ENCODE assay signal across 18 mouse cellular contexts in genomic region chr17:79995091-79995691, GRCm38 (mm10).
DNase-seq lines count a peak whose midpoint lies in the region; ATAC-seq and TF ChIP-seq lines count a peak whose summit lies in the region.
"Had no signal": no experiment of that assay in that cellular context is flagged by ENCODE, and none has a peak within 500 bp of the region (broad histone marks: within the 10 kb centered on the region; RNA-seq: fewer than 3 reads in every experiment).

No protein-coding gene starts in this region.

- no peak for TF ChIP-seq CTCF in stomach, postnatal 0 days (IDR thresholded peaks at IDR 0.05; ENCODE audit: low read depth)

- H3K9ac ChIP-seq in stomach, postnatal 0 days (ENCODE audit: low read length): no peak overlapping the region
- H3K9ac ChIP-seq in kidney, embryonic 14.5 days (ENCODE audit: low read depth, low read length): no peak overlapping the region
- H3K9ac ChIP-seq in forebrain, embryonic 11.5 days (ENCODE audit: low read length): no peak overlapping the region
- H3K9ac ChIP-seq: heart, embryonic 13.5 days; hindbrain, embryonic 12.5 days; limb, embryonic 15.5 days; lung, embryonic 15.5 days had no signal

- H3K9me3 ChIP-seq in stomach, postnatal 0 days (ENCODE audit: control insufficient read depth, low read length): no peaks in the 10 kb centered on the region
- H3K9me3 ChIP-seq in kidney, embryonic 14.5 days (ENCODE audit: control insufficient read depth, low read length): no peaks in the 10 kb centered on the region
- no peaks in the 10 kb centered on the region for H3K9me3 ChIP-seq in forebrain, embryonic 11.5 days (ENCODE audit: control insufficient read depth, low read length)
- H3K9me3 ChIP-seq: heart, embryonic 13.5 days; hindbrain, embryonic 12.5 days; limb, embryonic 15.5 days; lung, embryonic 15.5 days had no signal

- no peak for TF ChIP-seq EP300 in stomach, postnatal 0 days (optimal IDR thresholded peaks at IDR 0.05)

- no peak overlapping the region for H3K4me3 ChIP-seq in stomach, postnatal 0 days (ENCODE audit: low read depth, low read length)
- H3K4me3 ChIP-seq in kidney, embryonic 14.5 days (ENCODE audit: low read length): no peak overlapping the region
- no peak overlapping the region for H3K4me3 ChIP-seq in forebrain, embryonic 11.5 days (ENCODE audit: low read depth, low read length)
- H3K4me3 ChIP-seq: heart, embryonic 13.5 days; hindbrain, embryonic 12.5 days; limb, embryonic 15.5 days; lung, embryonic 15.5 days had no signal

- no peaks in the 10 kb centered on the region for H3K36me3 ChIP-seq in stomach, postnatal 0 days (ENCODE audit: control insufficient read depth, insufficient read depth, low read length)
- H3K36me3 ChIP-seq in kidney, embryonic 14.5 days (ENCODE audit: control insufficient read depth, insufficient read depth, low read length): no peaks in the 10 kb centered on the region
- H3K36me3 ChIP-seq in forebrain, embryonic 11.5 days (ENCODE audit: control insufficient read depth, insufficient read depth, low read length): no peaks in the 10 kb centered on the region
- H3K36me3 ChIP-seq: heart, embryonic 13.5 days; hindbrain, embryonic 12.5 days; limb, embryonic 15.5 days; lung, embryonic 15.5 days had no signal

- WGBS in stomach, postnatal 0 days: 81% methylated on average over 3 of the region's 3 CpGs
- 76% methylated on average over 3 of the region's 3 CpGs for WGBS in kidney, embryonic 14.5 days
- 85% methylated on average over 3 of the region's 3 CpGs for WGBS in forebrain, embryonic 11.5 days

- H3K27me3 ChIP-seq in stomach, postnatal 0 days (ENCODE audit: control insufficient read depth, insufficient read depth, low read length): no peaks in the 10 kb centered on the region
- no peaks in the 10 kb centered on the region for H3K27me3 ChIP-seq in kidney, embryonic 14.5 days (ENCODE audit: control insufficient read depth, insufficient read depth, low read length)
- H3K27me3 ChIP-seq in forebrain, embryonic 11.5 days (ENCODE audit: control insufficient read depth, insufficient read depth, low read length): no peaks in the 10 kb centered on the region
- H3K27me3 ChIP-seq: heart, embryonic 13.5 days; hindbrain, embryonic 12.5 days; limb, embryonic 15.5 days; lung, embryonic 15.5 days had no signal

- H3K27ac ChIP-seq in stomach, postnatal 0 days (replicated peaks): 0 out of 2 replicates have a peak overlapping the region, but pooled peaks have one; percentile 13
- no peak overlapping the region for H3K27ac ChIP-seq in kidney, embryonic 14.5 days (ENCODE audit: low read depth, low read length)
- H3K27ac ChIP-seq in forebrain, embryonic 11.5 days (ENCODE audit: low read depth, low read length): no peak overlapping the region
- H3K27ac ChIP-seq: heart, embryonic 13.5 days; hindbrain, embryonic 12.5 days; limb, embryonic 15.5 days; lung, embryonic 15.5 days had no signal

- peak; percentile 94 for DNase-seq in heart, adult 11 months
- no peak for DNase-seq in heart, postnatal 4 days
- DNase-seq in ovary, postnatal 36 days (ENCODE audit: low spot score): peak; percentile 24
- no peak for DNase-seq in ovary, postnatal 10 days (ENCODE audit: low spot score)
- DNase-seq in gastrocnemius, adult 18-20 months (ENCODE audit: low spot score): peak; percentile 54
- no peak for DNase-seq in stomach, postnatal 0 days (ENCODE audit: low spot score)
- no peak for DNase-seq in forebrain, embryonic 11.5 days (ENCODE audit: low spot score)
- DNase-seq: kidney, adult 11 months; kidney, postnatal 14 days; layer of hippocampus, adult 9-11 months; midbrain, embryonic 14.5 days; right cerebral cortex, postnatal 25 days; thymus, adult 18-20 months had no signal

- 0 out of 2 replicates have a peak, but pooled peaks cover 3% of the 10 kb centered on the region for H3K4me1 ChIP-seq in stomach, postnatal 0 days (replicated peaks; ENCODE audit: control insufficient read depth, insufficient read depth)
- H3K4me1 ChIP-seq in kidney, embryonic 14.5 days (ENCODE audit: control insufficient read depth, insufficient read depth, low read length): no peaks in the 10 kb centered on the region
- no peaks in the 10 kb centered on the region for H3K4me1 ChIP-seq in forebrain, embryonic 11.5 days (replicated peaks; ENCODE audit: control insufficient read depth, insufficient read depth, low read length)
- H3K4me1 ChIP-seq: hindbrain, embryonic 12.5 days; lung, embryonic 15.5 days had no signal

- ATAC-seq in stomach, postnatal 0 days (ENCODE audit: low FRiP score, low TSS enrichment): peak; percentile 29; the same call in 1 of the 2 replicates
- ATAC-seq in kidney, embryonic 14.5 days (ENCODE audit: low FRiP score, low TSS enrichment): no peak
- no peak for ATAC-seq in forebrain, embryonic 11.5 days (replicated peaks; ENCODE audit: low FRiP score)

- H3K4me2 ChIP-seq in stomach, postnatal 0 days (replicated peaks; ENCODE audit: low read depth): no peak overlapping the region
- no peak overlapping the region for H3K4me2 ChIP-seq in kidney, embryonic 14.5 days (replicated peaks; ENCODE audit: low read depth, low read length)
- H3K4me2 ChIP-seq in forebrain, embryonic 11.5 days (ENCODE audit: low read depth, low read length, severe bottlenecking): no peak overlapping the region
- H3K4me2 ChIP-seq: heart, embryonic 13.5 days; hindbrain, embryonic 12.5 days; limb, embryonic 15.5 days; lung, embryonic 15.5 days had no signal

Comparison
In these comparisons a context has a peak if more than half of its experiments do, and no peak if none do; other contexts are left out.
1. DNase-seq: peak in heart, adult 11 months (single experiment), ovary, postnatal 36 days (single experiment) and gastrocnemius, adult 18-20 months (single experiment); none in heart, postnatal 4 days (single experiment), ovary, postnatal 10 days (single experiment), stomach, postnatal 0 days (single experiment) and forebrain, embryonic 11.5 days (single experiment).